Mouse (Mus musculus): ENCODE measurements around the gene Adgre5.

- no peak for TF ChIP-seq POLR2A (IDR thresholded peaks at IDR 0.05; ENCODE audit: borderline replicate concordance, control insufficient read depth, low read depth, low read length)
- no peak for TF ChIP-seq CTCF (IDR thresholded peaks at IDR 0.05; ENCODE audit: control insufficient read depth, insufficient read depth, low read length)
Measured at GRCm38 (mm10) chr8:83695351-83696106, 45.6 kb downstream of the Adgre5 start.

All from bone marrow, adult 2 months (tissue).